Mouse (Mus musculus) kidney, postnatal 10 days (tissue): ENCODE measurements at regions not wholly inside any gene's neighbourhood (a gene's known extent, or its start where the extent isn't known, plus 50 kb on each side); places are given as distances from the start of the nearest gene placed in this dataset.

Experiments
- DNase-seq: peaks from one replicate; pipeline ENCODE4 v3.0.0; 2021; ENCODE audit warnings: mixed read lengths

DNA sequence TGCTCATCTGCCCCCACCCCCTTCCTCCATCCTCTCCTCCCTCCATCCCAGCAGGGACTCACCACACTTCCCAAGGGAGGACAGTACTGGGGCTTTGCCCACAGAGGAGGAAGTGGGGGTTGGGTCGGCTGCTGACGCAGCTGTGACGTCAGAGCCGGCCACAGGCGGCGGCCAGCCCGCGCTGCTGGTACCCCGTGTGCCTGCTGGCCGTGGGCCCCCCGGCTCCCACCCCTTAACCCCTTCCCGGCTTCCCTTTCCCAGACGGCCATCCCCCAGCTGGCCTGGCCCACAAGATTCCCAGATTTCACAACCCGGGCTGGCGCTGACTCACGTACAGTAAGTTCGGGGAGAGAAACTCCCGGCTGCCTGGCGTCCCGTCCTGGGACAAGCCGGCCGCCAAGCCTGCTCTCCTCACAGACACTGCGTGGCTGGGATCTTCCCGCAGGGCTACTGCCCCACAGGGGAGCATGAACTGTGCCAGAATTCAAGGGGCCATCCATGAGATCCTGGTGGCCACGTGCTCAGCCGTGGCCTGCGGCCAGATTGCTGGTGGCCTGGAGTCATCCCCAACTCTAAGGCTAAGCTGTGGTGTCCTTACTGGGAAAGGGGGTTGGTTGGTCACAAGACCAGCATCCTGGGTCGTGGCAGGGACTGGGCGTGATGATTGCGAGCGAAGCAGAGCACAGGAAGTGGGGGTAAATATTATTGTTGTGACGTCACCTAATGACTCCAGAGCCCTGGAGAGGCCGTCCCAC lies 87.9 kb upstream of the Tmem189 start:
- peak; percentile 91 for DNase-seq

- DNase-seq, result peak; percentile 36
Measured at GRCm38 (mm10) chr2:167776251-167777168, 86.9 kb upstream of the Tmem189 start.

DNA sequence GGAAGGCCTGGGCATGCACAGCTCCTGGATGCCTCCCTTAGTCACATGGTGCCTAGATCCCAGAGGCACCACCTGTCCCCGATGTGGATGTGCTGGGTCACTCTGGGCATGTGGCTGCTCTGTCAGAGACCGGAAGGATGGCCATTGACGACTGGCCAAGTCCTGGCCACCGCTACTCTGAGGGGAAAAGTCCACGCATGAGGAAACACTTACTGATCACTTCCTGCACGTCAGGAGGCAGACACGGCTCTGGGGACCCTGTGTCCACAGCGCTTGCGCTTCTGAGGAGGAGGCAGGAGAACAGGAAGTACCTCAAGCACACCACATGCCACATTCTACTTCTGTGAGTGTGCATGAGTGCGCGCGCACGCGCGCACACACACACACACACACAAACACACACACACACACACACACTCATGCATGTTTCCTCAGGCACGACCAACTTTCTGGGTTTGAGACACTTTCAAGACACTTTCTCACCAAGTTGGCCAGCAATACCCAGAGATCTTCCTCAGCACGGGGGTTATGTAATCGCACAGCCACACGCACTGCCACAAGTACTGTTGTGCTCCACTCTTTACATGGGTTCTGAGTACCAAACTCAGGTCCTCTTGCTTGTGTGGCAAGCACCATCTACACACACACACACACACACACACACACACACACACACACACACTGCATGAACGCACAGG lies 85.7 kb upstream of the Tmem189 start:
- DNase-seq, result peak; percentile 61

GRCm38 (mm10) chr2:167774806-167775179 lies 85.2 kb upstream of the Tmem189 start:
- peak; percentile 55 for DNase-seq

GRCm38 (mm10) chr2:167774166-167774805 lies 84.7 kb upstream of the Tmem189 start:
- DNase-seq, result no peak

DNA sequence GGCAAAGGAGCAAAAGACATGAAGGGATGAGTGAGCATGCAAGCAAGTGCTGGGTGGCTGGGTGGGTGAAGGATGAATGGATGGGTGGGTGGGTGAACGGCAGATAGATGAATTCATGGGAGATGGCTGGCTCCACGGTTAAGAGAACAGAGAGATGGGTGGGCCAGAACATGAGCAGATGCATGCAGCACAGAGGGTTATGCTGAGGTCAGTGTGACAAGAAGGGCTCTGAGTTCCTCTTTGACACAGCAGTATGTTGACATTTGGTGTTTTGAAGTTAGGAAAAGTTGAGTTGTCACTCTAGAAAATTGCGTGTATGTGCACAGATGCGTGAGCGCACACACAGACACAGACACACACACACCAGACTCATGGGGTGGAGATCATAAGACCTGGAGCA lies 83.2 kb upstream of the Tmem189 start:
- no peak for DNase-seq

DNA sequence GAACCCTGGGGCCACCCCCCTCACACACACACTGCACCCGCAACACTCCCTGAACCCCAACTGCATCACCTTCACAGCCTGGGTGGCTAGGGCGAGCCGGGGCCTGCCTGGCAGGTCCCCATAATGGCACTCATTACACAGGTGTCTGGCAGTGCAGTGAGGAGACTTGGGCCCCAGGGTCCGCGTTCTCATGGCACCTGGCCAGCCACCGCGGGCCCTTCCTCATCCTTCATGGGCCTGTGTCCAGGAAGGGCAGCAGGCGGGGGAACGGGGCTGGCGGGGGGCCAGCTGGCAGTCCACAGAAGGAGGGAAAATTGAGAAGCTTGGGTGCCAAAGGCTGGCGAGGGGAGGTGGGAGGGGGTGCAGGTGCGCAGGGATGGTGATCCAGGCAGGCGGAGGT lies 78.3 kb upstream of the Tmem189 start:
- peak; percentile 88 for DNase-seq

DNA sequence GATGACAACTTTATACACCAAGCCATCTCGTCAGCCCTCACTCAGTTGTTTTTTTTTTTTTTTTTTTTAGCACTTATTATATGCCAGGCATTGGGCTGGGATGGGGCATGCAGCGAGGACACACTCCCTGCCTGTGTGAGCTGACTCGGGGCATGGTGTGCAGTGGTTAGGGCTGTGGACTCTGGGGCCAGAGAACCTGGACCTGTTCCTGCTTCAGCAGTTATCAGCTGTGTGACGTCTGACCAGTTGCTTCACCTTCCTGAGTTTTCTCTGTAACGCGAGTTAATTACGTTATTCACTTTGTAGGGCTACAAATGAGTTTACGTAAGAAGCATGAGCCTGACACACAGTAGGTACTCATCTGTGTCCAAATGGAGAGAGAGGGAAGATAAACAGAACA lies 77.7 kb upstream of the Tmem189 start:
- DNase-seq, result no peak

- no peak for DNase-seq
Measured at GRCm38 (mm10) chr2:167765811-167766210, 76.2 kb upstream of the Tmem189 start.

- peak; percentile 96 for DNase-seq
Measured at GRCm38 (mm10) chr2:167765072-167765800, 75.6 kb upstream of the Tmem189 start.

DNA sequence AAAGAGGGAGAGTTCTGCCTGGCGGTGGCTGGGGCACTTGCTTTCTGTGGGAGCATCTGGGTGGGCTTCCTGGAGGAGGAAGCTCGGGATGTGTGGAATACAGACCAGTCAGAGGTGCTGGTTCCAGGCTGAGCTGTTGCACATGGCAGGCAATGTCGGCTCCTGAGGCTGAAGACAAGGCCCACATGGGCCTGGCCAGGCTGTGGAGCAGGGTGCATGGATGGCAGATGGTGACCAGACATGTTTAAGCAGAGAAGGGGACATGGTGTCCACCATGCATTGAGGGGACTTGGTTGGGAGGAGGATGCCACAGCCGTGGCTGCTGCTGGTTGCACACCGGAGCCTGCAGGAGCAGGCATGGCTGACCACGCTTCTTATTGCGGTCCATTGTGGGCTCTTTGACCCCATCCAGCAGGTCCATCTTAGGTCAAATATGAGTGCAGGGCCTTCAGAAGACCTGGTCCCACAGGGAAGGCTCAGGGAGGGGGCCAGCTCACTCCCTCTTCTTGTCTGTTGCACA lies 74.3 kb upstream of the Tmem189 start:
- no peak for DNase-seq

- no peak for DNase-seq
Measured at GRCm38 (mm10) chr2:167761404-167761936, 71.8 kb upstream of the Tmem189 start.

GRCm38 (mm10) chr2:167760681-167761403 lies 71.2 kb upstream of the Tmem189 start:
- no peak for DNase-seq

DNA sequence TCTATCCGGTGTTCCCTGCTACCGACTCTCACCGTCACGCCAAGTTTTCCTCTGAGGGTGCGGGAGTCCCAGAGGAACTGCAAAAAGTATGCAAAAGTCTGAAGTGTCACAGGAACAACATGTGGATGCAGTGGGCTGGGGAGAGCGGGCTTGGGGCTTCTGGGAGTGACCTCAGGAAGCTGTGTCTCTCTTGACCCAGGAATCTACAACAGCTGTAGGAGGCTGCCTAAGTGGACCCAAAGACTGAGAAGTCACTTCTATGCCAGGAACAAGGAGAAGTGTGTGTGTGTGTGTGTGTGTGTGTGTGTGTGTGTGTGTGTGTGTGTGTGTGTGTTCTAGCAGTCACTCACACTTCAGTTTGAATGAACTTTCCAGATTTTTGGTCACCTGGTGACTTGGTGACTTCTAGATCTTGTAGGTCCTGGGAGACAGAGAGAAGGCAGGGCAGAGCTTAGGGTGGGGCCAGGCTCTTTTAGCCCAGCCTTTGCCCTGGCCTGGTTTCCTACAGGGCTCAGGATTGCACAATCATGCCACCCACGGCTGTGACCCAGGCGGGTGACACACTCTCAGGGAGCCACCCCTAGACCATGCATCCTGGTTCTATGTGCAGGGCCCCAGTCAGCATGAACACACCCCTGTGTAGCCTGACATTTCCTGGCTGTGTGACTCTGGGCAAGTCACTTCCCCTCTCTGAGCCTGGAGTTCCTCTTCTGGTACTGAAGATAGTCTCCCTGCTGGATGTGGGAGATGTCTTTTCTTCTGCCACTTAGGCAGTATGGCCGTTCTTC lies 70.2 kb upstream of the Tmem189 start:
- DNase-seq, result peak; percentile 52

DNA sequence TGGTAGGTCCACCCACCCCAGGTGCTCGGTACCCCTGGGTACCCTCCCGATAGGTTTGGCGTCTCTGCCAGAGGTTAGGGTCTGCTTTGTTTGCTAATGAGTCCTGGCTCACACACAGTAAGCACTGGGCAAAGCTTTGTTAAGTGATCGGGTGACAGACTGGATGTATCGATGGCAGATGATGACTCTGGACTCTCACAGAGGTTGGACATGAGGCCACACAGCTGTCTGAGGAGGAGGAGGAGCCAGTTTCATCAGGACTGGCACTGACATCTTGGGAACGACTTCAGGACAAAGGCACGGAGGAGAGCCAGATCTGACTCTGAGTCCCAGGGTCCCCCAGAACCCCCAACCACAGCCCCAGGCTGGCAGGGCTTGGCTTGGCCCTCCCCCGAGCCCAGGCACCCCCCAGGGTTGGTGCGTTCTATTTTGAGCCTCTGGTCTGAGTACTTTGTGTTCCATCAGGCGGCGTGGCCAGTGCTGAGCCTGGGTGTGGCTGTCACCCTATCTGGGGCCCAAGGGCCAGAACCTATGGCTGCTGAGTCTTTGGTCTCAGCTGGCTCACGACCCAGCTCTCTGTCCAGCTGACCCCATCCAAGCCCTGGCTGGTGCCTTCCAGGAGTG lies 67.6 kb upstream of the Tmem189 start:
- no peak for DNase-seq

DNA sequence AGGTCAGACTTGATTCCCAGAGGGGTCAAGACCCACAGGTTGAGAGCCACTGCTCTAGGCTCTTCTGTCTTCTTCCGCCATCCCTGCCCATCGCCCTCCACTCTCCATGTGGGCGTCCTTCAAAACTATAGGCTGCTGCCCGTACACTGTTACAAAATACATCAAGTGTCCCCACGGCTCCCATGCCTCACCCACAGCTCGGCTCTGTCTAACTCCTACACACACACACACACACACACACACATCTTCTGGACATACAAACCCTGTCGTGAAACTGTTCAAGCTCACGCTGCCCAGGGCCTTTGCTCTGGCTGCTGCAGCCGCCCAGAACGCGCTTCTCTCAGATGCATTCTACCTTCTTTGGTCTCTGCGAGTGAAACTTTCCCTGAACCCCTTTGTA lies 67.1 kb upstream of the Tmem189 start:
- DNase-seq, result no peak

DNA sequence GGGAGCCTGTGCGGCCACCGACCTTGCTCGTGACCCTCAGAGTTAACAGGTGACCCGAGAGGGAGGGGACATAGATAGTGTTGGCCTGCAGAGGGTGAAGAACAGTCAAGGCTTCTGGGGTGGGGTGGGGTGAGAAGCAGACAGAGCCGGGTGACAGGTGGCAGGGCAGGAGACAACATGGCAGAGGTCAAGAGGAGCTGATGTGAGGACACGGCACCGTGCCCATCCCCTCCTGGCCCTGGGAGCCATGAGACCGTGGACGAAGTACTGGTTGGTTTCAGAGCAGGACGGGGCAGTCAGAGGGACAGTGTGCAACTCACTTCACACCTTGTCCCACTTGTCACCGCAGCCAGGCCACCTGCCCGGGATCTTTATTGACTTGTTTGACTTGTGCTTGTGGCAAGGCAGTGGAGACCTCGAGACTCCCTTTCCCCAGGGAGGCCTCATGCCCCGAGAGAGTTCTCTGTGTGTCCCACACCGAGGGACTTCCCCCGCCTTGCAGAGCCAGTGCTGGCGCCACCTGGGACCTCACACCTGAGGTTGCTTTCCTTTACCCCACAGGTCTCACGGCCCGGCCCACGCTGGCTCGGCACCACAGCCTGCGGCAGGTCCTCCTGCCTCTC lies 65.4 kb upstream of the Tmem189 start:
- DNase-seq, result no peak

- DNase-seq, result no peak
Measured at GRCm38 (mm10) chr2:167753898-167754297, 64.3 kb upstream of the Tmem189 start.
